Mouse (Mus musculus): Measurements from ENCODE around the gene Synj2. TPM values are rescaled to one million over a fixed set of nuclear protein-coding genes. Genes with fewer than 3 reads are reported as not detected.

The Synj2 gene
- polyA plus RNA-seq, 2 experiments, result 3.3 to 4.4 TPM

GRCm38 (mm10) chr17:5909681-5910080, 31.4 kb upstream of the Synj2 start:
- Histone ChIP-seq H3K4me2 (replicated peaks; ENCODE audit: low read depth, low read length, severe bottlenecking) (no peak overlapping the region), H3K27me3 (ENCODE audit: control insufficient read depth, insufficient read depth, low read length) (no peaks in the 10 kb centered on the region), H3K27ac (replicated peaks; ENCODE audit: low read depth, low read length) (no peak overlapping the region), H3K36me3 (ENCODE audit: control insufficient read depth, insufficient read depth, low read length) (peaks cover 53% of the 10 kb centered on the region), H3K4me3 (replicated peaks; ENCODE audit: low read length) (no peak overlapping the region), H3K9me3 (ENCODE audit: control insufficient read depth, low read length) (no peaks in the 10 kb centered on the region), H3K9ac (ENCODE audit: low read depth, low read length, severe bottlenecking) (no peak overlapping the region), H3K4me1 (ENCODE audit: control insufficient read depth, insufficient read depth, low read length) (no peaks in the 10 kb centered on the region)
- DNase-seq (ENCODE audit: low spot score), result no peak
- ATAC-seq (ENCODE audit: low FRiP score, low read depth), result no peak
- WGBS, result 95% methylated on average over 3 of the region's 4 CpGs
- TF ChIP-seq POLR2A (IDR thresholded peaks at IDR 0.05; ENCODE audit: borderline replicate concordance, extremely low read depth, insufficient read depth, insufficient read length), result no peak

GRCm38 (mm10) chr17:5911591-5911990, 29.5 kb upstream of the Synj2 start:
- Histone ChIP-seq H3K4me2 (replicated peaks; ENCODE audit: low read depth, low read length, severe bottlenecking) (no peak overlapping the region), H3K36me3 (ENCODE audit: control insufficient read depth, insufficient read depth, low read length) (peaks cover 41% of the 10 kb centered on the region), H3K9ac (ENCODE audit: low read depth, low read length, severe bottlenecking) (no peak overlapping the region), H3K27ac (replicated peaks; ENCODE audit: low read depth, low read length) (peak overlapping the region; percentile 56), H3K27me3 (ENCODE audit: control insufficient read depth, insufficient read depth, low read length) (no peaks in the 10 kb centered on the region), H3K9me3 (ENCODE audit: control insufficient read depth, low read length) (no peaks in the 10 kb centered on the region), H3K4me1 (ENCODE audit: control insufficient read depth, insufficient read depth, low read length) (no peaks in the 10 kb centered on the region), H3K4me3 (replicated peaks; ENCODE audit: low read length) (no peak overlapping the region)
- 67% methylated on average over 12 of the region's 12 CpGs for WGBS
- DNase-seq (ENCODE audit: low spot score) (no peak), ATAC-seq (ENCODE audit: low FRiP score, low read depth) (peak; percentile 19; the same call in 1 of the 2 replicates)
- no peak for TF ChIP-seq POLR2A (IDR thresholded peaks at IDR 0.05; ENCODE audit: borderline replicate concordance, extremely low read depth, insufficient read depth, insufficient read length)

DNA sequence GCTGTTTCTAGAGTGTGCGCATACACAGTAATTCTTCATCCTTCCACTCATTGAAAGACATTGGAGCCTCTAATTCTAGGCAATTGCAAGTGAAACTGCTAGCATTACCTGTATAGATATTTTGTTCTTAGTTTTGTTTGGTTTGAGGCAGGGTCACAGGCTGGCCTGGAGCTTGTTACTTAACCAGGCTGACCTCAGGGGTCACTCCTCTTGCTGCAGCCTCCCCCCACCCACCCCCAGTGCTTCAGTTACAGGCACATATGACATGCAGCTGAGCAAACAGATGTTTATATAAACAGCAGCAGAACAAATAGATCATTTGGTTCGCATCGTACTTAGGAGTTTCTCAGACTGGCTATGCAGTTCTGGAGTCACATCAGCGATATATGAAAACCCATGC, 28.3 kb upstream of the Synj2 start:
- WGBS, result 90% methylated on average over 4 of the region's 4 CpGs
- no peak overlapping the region for H3K4me3 ChIP-seq (replicated peaks; ENCODE audit: low read length)
- ATAC-seq (ENCODE audit: low FRiP score, low read depth), result no peak
- no peaks in the 10 kb centered on the region for H3K4me1 ChIP-seq (ENCODE audit: control insufficient read depth, insufficient read depth, low read length)
- H3K27me3 ChIP-seq (ENCODE audit: control insufficient read depth, insufficient read depth, low read length), result no peaks in the 10 kb centered on the region
- no peak for DNase-seq (ENCODE audit: low spot score)
- no peak overlapping the region for H3K4me2 ChIP-seq (replicated peaks; ENCODE audit: low read depth, low read length, severe bottlenecking)
- no peaks in the 10 kb centered on the region for H3K9me3 ChIP-seq (ENCODE audit: control insufficient read depth, low read length)
- H3K9ac ChIP-seq (ENCODE audit: low read depth, low read length, severe bottlenecking), result no peak overlapping the region
- H3K27ac ChIP-seq (replicated peaks; ENCODE audit: low read depth, low read length), result peak overlapping the region; percentile 56; the same call in 1 of the 2 replicates
- no peak for TF ChIP-seq POLR2A (IDR thresholded peaks at IDR 0.05; ENCODE audit: borderline replicate concordance, extremely low read depth, insufficient read depth, insufficient read length)
- H3K36me3 ChIP-seq (ENCODE audit: control insufficient read depth, insufficient read depth, low read length), result peaks cover 34% of the 10 kb centered on the region

DNA sequence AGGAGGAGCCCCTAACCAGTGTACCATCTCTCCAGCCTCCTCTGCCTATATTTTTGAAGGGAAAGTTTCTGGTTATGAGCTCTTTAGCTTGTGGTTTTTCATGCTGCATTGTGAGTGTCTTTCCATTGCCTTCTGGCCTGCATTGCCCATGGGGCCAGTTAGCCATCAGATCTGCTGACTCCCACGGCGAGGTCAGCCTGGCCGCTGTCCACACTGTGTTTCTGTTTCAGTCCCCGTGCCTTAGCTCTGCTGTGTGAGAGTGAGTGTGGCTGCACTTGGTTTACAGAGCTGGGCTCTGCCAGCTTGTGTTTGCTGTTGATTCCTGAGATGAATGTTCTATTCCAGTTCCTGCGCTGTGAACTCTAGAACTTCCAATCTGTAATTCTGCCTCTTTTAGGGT, 26.9 kb upstream of the Synj2 start:
- H3K36me3 ChIP-seq (ENCODE audit: control insufficient read depth, insufficient read depth, low read length), result peaks cover 34% of the 10 kb centered on the region
- no peak overlapping the region for H3K4me3 ChIP-seq (replicated peaks; ENCODE audit: low read length)
- H3K4me1 ChIP-seq (ENCODE audit: control insufficient read depth, insufficient read depth, low read length), result no peaks in the 10 kb centered on the region
- no peak for ATAC-seq (ENCODE audit: low FRiP score, low read depth)
- H3K4me2 ChIP-seq (replicated peaks; ENCODE audit: low read depth, low read length, severe bottlenecking), result no peak overlapping the region
- WGBS, result 75% methylated on average over 5 of the region's 5 CpGs
- TF ChIP-seq POLR2A (IDR thresholded peaks at IDR 0.05; ENCODE audit: borderline replicate concordance, extremely low read depth, insufficient read depth, insufficient read length), result no peak
- no peak for DNase-seq (ENCODE audit: low spot score)
- no peaks in the 10 kb centered on the region for H3K27me3 ChIP-seq (ENCODE audit: control insufficient read depth, insufficient read depth, low read length)
- H3K9me3 ChIP-seq (ENCODE audit: control insufficient read depth, low read length), result no peaks in the 10 kb centered on the region
- no peak overlapping the region for H3K27ac ChIP-seq (replicated peaks; ENCODE audit: low read depth, low read length)
- no peak overlapping the region for H3K9ac ChIP-seq (ENCODE audit: low read depth, low read length, severe bottlenecking)

- 95% methylated on average over 8 of the region's 8 CpGs for WGBS
- no peaks in the 10 kb centered on the region for H3K9me3 ChIP-seq (ENCODE audit: control insufficient read depth, low read length)
- no peak overlapping the region for H3K27ac ChIP-seq (replicated peaks; ENCODE audit: low read depth, low read length)
- H3K4me2 ChIP-seq (replicated peaks; ENCODE audit: low read depth, low read length, severe bottlenecking), result no peak overlapping the region
- no peaks in the 10 kb centered on the region for H3K27me3 ChIP-seq (ENCODE audit: control insufficient read depth, insufficient read depth, low read length)
- H3K9ac ChIP-seq (ENCODE audit: low read depth, low read length, severe bottlenecking), result no peak overlapping the region
- H3K4me3 ChIP-seq (replicated peaks; ENCODE audit: low read length), result no peak overlapping the region
- DNase-seq (ENCODE audit: low spot score) (no peak), ATAC-seq (ENCODE audit: low FRiP score, low read depth) (no peak)
- no peak for TF ChIP-seq POLR2A (IDR thresholded peaks at IDR 0.05; ENCODE audit: borderline replicate concordance, extremely low read depth, insufficient read depth, insufficient read length)
- no peaks in the 10 kb centered on the region for H3K4me1 ChIP-seq (ENCODE audit: control insufficient read depth, insufficient read depth, low read length)
- peaks cover 74% of the 10 kb centered on the region for H3K36me3 ChIP-seq (ENCODE audit: control insufficient read depth, insufficient read depth, low read length)
Observed at GRCm38 (mm10) chr17:5921954-5922353, 19.1 kb upstream of the Synj2 start.

DNA sequence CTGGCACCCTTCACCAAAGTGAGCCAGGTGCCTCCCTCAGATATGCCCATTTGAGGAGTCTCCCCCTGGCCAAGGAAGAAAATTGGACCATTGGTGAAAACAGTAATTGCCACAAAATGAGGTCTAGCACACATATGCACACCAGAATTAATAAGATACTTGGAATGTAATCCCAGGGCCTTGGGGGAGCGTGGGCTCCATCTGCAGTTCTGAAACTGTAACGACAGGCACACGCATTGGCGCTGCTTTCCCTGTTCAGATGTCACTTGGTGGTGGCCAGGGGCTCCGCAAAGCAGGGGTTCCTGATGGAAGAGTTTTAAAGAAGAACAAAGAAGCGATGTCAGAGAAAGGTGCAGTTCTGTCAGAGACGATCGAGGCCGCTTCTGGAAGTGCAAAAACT, 17.8 kb upstream of the Synj2 start:
- no peak for TF ChIP-seq POLR2A (IDR thresholded peaks at IDR 0.05; ENCODE audit: borderline replicate concordance, extremely low read depth, insufficient read depth, insufficient read length)
- no peaks in the 10 kb centered on the region for H3K27me3 ChIP-seq (ENCODE audit: control insufficient read depth, insufficient read depth, low read length)
- no peak overlapping the region for H3K4me3 ChIP-seq (replicated peaks; ENCODE audit: low read length)
- H3K4me2 ChIP-seq (replicated peaks; ENCODE audit: low read depth, low read length, severe bottlenecking), result no peak overlapping the region
- H3K36me3 ChIP-seq (ENCODE audit: control insufficient read depth, insufficient read depth, low read length), result peaks cover 75% of the 10 kb centered on the region
- 72% methylated on average over 9 of the region's 9 CpGs for WGBS
- no peaks in the 10 kb centered on the region for H3K9me3 ChIP-seq (ENCODE audit: control insufficient read depth, low read length)
- no peak overlapping the region for H3K9ac ChIP-seq (ENCODE audit: low read depth, low read length, severe bottlenecking)
- H3K4me1 ChIP-seq (ENCODE audit: control insufficient read depth, insufficient read depth, low read length), result no peaks in the 10 kb centered on the region
- H3K27ac ChIP-seq (replicated peaks; ENCODE audit: low read depth, low read length), result no peak overlapping the region
- ATAC-seq (ENCODE audit: low FRiP score, low read depth), result no peak
- DNase-seq (ENCODE audit: low spot score), result no peak
